Mouse (Mus musculus): ENCODE measurements around the gene Twf1.

- TF ChIP-seq GATA1 (IDR thresholded peaks at IDR 0.05; ENCODE audit: borderline replicate concordance, low read length) (no peak), FLI1 (IDR thresholded peaks at IDR 0.05; ENCODE audit: low read length) (no peak)
Measured at GRCm38 (mm10) chr15:94530519-94530918, 59.2 kb downstream of the Twf1 start.
